Mouse (Mus musculus) kidney, postnatal 0 days (tissue): ENCODE measurements around the gene Gm5936. TPM values are rescaled to one million over a fixed set of nuclear protein-coding genes. Genes with fewer than 3 reads are reported as not detected.
"Not testable (repeated sequence)": the region's sequence is repeated elsewhere in the genome, so short reads cannot be mapped to it uniquely, and the experiment has no call there.

ENCODE experiments used
- ATAC-seq: fragments of 200-750 bp; cut with Nextera tagmentation; replicated peaks from 2 replicates; pipeline ENCODE4 v1.8.0; 2017; ENCODE audit warnings: low read depth, moderate number of reproducible peaks, moderate TSS enrichment, moderate library complexity; ENCODE audit not compliant: low FRiP score
- DNase-seq: peaks from one replicate; pipeline ENCODE4 v3.0.0-alpha.2; 2016; ENCODE audit warnings: low spot score
- H3K27ac ChIP-seq: fragments of 300-500 bp; sonication (generic); 2 replicates; pipeline ENCODE4 v1.5.1; 2014; ENCODE audit warnings: mild to moderate bottlenecking
- H3K27me3 ChIP-seq: fragments of 300-500 bp; sonication (generic); 2 replicates; pipeline ENCODE4 v1.6.1; 2014; ENCODE audit warnings: low read length, mixed read lengths; ENCODE audit not compliant: insufficient read depth
- H3K36me3 ChIP-seq: fragments of 300-500 bp; sonication (generic); 2 replicates; pipeline ENCODE4 v1.6.1; 2014; ENCODE audit warnings: low read length, mixed read lengths; ENCODE audit not compliant: insufficient read depth
- H3K4me1 ChIP-seq: fragments of 300-500 bp; sonication (generic); replicated peaks from 2 replicates; pipeline ENCODE4 v1.6.1; 2014; ENCODE audit warnings: antibody characterized with exemption, low read length, mixed read lengths; ENCODE audit not compliant: insufficient read depth
- H3K4me2 ChIP-seq: fragments of 300-500 bp; sonication (generic); 2 replicates; pipeline ENCODE4 v1.6.1; 2014; ENCODE audit warnings: mild to moderate bottlenecking, low read length, moderate library complexity, mixed read lengths
- H3K4me3 ChIP-seq: fragments of 300-500 bp; sonication (generic); replicated peaks from 2 replicates; pipeline ENCODE4 v1.5.1; 2014; ENCODE audit warnings: low read depth, low read length
- H3K9ac ChIP-seq: fragments of 300-500 bp; sonication (generic); 2 replicates; pipeline ENCODE4 v1.6.1; 2014; ENCODE audit warnings: low read depth, low read length
- H3K9me3 ChIP-seq: fragments of 300-500 bp; sonication (generic); replicated peaks from 2 replicates; pipeline ENCODE4 v1.6.1; 2016; ENCODE audit warnings: low read length, inconsistent platforms, mixed read lengths
- CTCF ChIP-seq: IDR thresholded peaks from 2 replicates; pipeline ENCODE4 v1.5.1; 2016; ENCODE audit warnings: antibody characterized with exemption, low read depth, mild to moderate bottlenecking, moderate library complexity
- WGBS: fragments of 180-500 bp; shearing (Covaris S2); extraction: QIAGEN DNeasy Blood & Tissue Kit; methylation state at CpG from one replicate; pipeline ENCODE4 v1.1.7; 2014; 5-methylcytosine and 5-hydroxymethylcytosine counted together
- polyA plus RNA-seq: library from polyadenylated mRNA; unstranded; fragments of >200 nt; fragmentation: Nextera tagmentation; extraction: Ambion mirVana; gene quantifications from 2 replicates; pipeline ENCODE4 v1.2.1, GENCODE M21; 2015

The Gm5936 gene
- not detected in 2 replicates for polyA plus RNA-seq

DNA sequence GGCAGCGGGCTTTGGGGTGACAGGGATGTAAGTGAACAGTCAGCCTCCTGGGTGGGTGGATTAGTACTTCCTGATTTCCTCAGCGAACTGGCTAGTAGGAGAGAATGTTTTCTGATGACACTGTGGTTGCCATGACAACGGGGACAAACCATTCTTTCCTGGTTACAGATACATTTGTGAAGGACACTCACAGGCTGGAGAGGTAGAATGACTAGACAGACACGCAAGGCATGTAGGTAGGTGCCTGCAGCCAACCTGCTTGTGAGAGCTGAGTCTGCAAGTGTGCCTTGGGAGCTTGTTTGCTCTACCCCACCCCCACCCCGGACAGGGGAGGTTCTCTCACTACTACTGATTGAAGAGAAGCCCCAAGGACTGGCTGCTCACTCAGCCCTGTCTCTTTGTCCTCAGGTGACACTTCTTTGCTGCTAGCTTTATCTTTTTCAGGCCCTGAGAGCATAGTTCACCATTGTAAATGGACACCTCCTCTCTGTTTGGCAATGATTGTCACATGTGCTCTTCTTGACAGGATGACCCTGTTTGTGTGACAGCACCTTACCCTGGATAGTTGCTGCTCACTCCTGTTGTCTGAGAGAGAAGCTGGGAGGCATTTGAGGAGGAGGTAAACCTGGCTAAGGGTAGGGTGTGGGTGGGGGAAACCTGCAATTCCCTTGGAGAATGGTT lies at the start of gene Gm5936:
Gene Gm5936 (plus strand): TSS at position 355 of the 681 bp plus-strand sequence.
- 88% methylated on average over 2 of the region's 5 CpGs for WGBS
- not testable (repeated sequence) for H3K4me3 ChIP-seq, H3K27me3 ChIP-seq, H3K4me1 ChIP-seq, H3K9ac ChIP-seq, H3K4me2 ChIP-seq, DNase-seq, H3K27ac ChIP-seq, H3K36me3 ChIP-seq, H3K9me3 ChIP-seq
- ATAC-seq = peak; percentile 86

DNA sequence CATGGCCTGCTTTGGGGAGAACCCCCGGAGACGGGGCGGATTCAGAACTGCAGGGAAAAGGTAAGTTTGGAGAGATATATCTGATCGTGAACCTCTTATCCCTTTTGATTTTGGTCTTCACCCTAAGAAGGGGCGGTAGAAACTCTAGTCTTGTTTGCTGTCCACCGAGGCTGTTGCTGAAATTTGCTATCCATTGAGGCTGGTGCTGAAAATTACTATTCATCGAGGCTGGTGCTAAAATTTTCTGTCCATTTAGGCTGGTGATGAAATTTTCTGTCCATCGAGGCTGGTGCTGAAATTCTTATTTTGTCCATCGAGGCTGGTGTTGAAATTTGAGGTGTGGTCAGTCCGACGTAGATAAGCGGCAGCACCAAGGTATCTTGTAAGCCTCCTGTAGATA lies 19.1 kb downstream of the Gm5936 start:
- peak; percentile 11 for DNase-seq
- 88% methylated on average over 12 of the region's 12 CpGs for WGBS
- H3K9ac ChIP-seq, H3K9me3 ChIP-seq, H3K27ac ChIP-seq, H3K4me1 ChIP-seq, H3K4me2 ChIP-seq, ATAC-seq, H3K4me3 ChIP-seq, H3K27me3 ChIP-seq, H3K36me3 ChIP-seq: not testable (repeated sequence)

DNA sequence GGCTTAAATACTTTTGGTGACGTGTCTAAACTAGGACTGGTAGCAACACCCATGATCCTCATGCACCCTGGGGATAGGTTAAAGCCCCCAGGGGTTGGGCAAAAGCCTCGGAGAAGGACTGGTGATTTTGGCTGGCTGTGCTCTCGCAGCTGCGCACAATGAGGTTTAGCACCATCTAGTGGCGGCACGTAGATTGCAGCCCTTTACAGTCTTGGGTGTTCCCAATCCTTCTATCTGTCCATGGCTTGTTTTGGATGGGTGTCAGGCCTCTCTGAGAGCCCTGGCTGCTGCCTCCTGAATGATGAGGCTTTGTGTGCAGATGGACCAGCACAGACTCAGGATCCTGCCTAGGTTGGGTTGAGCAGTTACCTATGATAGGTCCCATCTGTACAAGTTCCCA lies 43.1 kb downstream of the Gm5936 start:
- not testable (repeated sequence) for H3K9ac ChIP-seq, H3K27ac ChIP-seq, H3K4me2 ChIP-seq, H3K4me3 ChIP-seq, DNase-seq, H3K4me1 ChIP-seq, H3K27me3 ChIP-seq, H3K9me3 ChIP-seq, ATAC-seq, H3K36me3 ChIP-seq
- TF ChIP-seq CTCF = peak; percentile 32; the same call in 1 of the 2 replicates
- 51% methylated on average over 4 of the region's 6 CpGs for WGBS

Other genes with a start within 250 kb of the Gm5936 start
- not detected in 2 replicates for gene Olfr1325, start 244.5 kb upstream of the Gm5936 start, polyA plus RNA-seq
- not detected in 2 replicates for gene Gm5640, start 191.6 kb upstream of the Gm5936 start, polyA plus RNA-seq
- gene Gm6890, start 96.3 kb upstream of the Gm5936 start, polyA plus RNA-seq = not detected in 2 replicates
- gene Gab3, start 248.3 kb downstream of the Gm5936 start, polyA plus RNA-seq = 1.1 and 1.4 TPM in 2 replicates